Mouse (Mus musculus): ENCODE data around the gene Gm11111.

DNA sequence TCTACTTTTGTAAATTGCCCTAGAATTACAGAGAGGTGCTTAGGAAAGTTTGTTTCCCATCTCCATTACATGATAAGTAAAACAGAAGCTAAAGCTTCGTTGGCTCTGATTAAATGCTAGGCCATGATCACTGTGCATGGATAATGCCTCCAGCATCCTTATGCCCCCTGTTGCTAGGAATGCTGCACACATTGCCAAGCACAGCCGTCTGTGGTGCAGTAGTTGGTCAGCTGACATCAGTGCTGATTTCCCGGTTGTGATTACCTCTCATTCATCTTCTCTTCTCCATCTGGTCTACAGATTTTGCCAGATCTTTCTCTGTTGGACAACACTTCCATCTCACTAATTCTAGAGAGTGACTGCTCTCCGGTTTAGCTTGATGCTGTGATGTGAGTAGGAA is 19.9 kb downstream of the Gm11111 start:
- TF ChIP-seq EP300 (IDR thresholded peaks at IDR 0.05; ENCODE audit: low read depth) (no peak), CTCF (IDR thresholded peaks at IDR 0.05; ENCODE audit: low read depth) (no peak)
